Mouse (Mus musculus): ENCODE results near the gene Gm28038. TPM values are rescaled to one million over a fixed set of nuclear protein-coding genes. Genes with fewer than 3 reads are reported as not detected.

The Gm28038 gene
- polyA plus RNA-seq (2015; fragmentation: Illumina TruSeq; extraction: RNeasy Lipid Tissue Mini Kit (QIAGEN cat#74804); ENCODE audit: insufficient read depth, low read depth, low replicate concordance): not detected

DNA sequence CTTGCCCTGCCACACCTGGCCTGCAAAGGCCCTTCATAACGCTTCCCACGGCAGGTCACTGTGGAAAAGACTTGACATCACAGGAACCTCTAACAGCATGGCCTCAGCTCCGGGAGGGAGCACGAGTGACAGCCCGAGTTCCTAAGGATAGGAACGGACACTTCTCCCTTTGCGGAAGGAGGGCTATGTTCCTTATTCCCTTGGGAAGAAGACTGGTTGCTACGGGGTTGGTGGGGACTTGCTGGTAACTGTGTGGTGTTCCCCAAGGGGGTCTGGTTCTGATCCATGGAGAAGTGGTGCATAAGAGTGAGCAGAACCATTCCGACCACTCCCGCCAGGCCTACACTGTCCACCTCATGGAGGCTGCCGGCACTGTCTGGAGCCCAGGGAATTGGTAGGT, at the start of gene Gm28038:
Gene Gm28038, plus strand, starts transcription at position 301 of the 400 bp plus-strand sequence.

DNA sequence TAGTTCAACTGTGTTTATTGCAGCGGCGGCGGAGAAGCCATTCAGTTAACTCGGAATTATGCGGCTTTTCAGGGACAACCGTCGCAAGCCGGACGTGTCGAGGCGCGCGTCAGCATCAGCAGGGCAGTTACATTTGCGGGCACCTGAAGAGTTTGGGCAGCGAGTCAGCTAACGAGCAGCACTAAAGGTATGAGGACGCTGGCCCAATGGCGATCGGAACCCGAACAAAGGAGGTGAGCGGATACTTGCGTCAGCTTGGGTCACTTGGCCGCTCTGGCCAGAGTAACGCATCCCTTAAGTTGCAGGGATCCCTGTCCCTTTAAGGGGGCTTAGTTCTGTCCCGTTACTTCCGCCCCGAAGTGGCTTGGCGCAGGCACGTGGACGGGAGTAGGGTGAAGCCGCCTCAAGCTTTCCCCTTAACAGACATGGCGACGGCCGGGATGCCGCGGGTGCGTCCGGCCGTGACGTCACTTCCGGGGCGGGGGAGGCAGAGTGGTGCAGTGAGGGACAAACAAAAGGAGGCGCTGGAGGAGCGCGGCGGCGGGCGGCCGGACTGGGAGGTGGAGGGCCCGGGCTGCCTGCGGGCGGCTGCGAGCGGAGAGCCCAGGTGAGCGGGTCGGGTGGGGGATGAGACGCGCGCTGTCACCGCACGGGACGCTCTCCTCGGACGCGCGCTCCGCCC, 43.5 kb upstream of the Gm28038 start, which contains the start of gene Lrrc8a:
Gene Lrrc8a, plus strand, starts transcription at position 517 of the 682 bp plus-strand sequence.

DNA sequence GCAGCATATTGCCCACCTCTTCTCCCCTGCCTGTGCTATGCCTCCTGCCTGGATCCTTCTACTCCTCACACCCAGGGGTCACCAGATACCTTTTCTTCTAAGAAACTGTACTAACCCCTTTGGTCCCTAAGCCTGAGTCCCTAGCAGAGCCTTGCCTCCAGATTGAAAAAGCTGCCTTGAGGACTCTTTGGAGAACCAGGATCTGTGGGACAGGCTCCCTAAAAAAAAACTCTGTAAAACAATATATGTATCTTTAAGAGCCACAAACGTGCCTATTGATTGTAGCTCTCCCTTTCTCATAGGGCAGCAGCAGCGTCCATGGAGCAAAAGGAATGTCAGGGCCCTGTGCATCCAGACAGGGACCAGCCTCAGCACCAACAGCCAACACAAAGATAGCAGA, 40.6 kb upstream of the Gm28038 start, which contains the start of gene Gm28035:
Gene Gm28035, plus strand, starts transcription at position 301 of the 400 bp plus-strand sequence.

DNA sequence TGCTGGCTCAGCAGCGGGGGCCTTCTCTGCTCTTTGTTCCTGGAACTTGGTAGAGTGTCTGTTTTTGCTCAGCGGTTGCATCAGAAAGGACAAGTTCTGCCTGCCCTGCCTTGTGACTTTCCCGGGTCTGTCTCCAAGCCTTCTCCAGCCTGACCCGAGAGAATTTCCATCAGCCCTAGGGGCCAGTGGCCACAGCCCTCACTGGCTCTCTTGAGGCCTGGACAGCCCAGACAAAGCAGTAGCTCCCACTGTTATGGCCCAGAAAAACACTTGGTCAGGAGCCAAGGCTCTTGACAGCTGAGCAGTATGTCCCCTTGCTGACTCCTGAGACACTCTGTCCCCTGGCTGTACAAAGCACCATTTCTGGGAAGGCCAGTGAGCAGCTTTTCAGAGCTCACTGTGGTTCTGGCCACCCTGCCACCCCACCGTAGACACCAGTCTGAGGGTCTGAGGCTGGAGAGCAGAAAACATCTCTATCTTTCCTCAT, 15.0 kb upstream of the Gm28038 start, which contains the start of gene Phyhd1:
Gene Phyhd1, plus strand, starts transcription at position 437 of the 487 bp plus-strand sequence.

DNA sequence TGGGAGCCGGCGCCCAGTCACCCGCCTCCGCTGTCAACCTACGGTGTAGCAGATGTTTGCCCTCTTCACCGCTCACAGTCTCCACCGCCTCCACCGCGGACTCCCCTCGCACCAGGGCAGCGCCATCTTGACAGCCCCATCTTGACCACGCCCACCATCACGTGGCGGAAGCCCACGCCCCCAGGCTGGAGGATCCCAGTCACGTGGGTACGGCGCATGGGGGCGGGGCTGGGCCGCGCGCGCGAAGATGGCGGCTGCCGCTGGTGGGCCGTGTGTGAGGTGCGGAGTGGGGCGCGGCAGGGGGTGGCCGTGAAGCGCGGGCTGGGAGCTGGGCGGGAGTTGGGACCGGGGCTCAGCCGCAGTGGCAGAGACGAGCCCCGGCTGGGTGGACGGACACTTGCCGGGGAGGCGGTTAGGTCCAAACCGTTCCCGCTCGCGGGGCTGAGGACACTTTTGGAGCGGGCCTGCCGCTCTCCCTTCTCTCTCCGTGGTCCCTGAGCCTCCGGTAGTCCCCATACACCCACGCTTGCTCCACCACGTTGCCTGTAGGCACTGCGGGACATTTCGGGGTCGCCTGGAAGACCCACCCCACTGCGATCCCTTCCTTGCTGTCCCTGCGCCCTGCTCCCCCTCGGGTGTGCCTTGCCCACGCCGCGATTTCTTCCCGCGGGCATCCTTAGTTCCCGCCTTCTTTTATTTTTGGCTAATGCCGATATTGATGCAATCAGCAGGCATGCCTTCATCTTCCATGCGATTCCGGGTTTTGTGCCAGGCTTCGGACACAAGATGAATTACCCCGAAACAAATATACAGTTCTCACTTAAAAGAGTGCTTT, 5.6 kb downstream of the Gm28038 start, which contains the start of the genes Dolk and Nup188:
Gene Dolk, minus strand, starts transcription at position 143 of the 835 bp plus-strand sequence.
Gene Nup188, plus strand, starts transcription at position 206 of the 835 bp plus-strand sequence.

Other genes starting within 250 kb of the Gm28038 start
- gene Wdr34, start 232.2 kb upstream of the Gm28038 start, polyA plus RNA-seq (2015; fragmentation: Illumina TruSeq; extraction: RNeasy Lipid Tissue Mini Kit (QIAGEN cat#74804); ENCODE audit: insufficient read depth, low read depth, low replicate concordance): 7.2 TPM
- gene Set, start 223.7 kb upstream of the Gm28038 start, polyA plus RNA-seq (2015; fragmentation: Illumina TruSeq; extraction: RNeasy Lipid Tissue Mini Kit (QIAGEN cat#74804); ENCODE audit: insufficient read depth, low read depth, low replicate concordance): 25.1 TPM
- gene Pkn3, start 203.4 kb upstream of the Gm28038 start, polyA plus RNA-seq (2015; fragmentation: Illumina TruSeq; extraction: RNeasy Lipid Tissue Mini Kit (QIAGEN cat#74804); ENCODE audit: insufficient read depth, low read depth, low replicate concordance): 7.9 TPM
- gene Zdhhc12, start 187.4 kb upstream of the Gm28038 start, polyA plus RNA-seq (2015; fragmentation: Illumina TruSeq; extraction: RNeasy Lipid Tissue Mini Kit (QIAGEN cat#74804); ENCODE audit: insufficient read depth, low read depth, low replicate concordance): 7.0 TPM
- gene Zer1, start 156.5 kb upstream of the Gm28038 start, polyA plus RNA-seq (2015; fragmentation: Illumina TruSeq; extraction: RNeasy Lipid Tissue Mini Kit (QIAGEN cat#74804); ENCODE audit: insufficient read depth, low read depth, low replicate concordance): 8.3 TPM
- 8.6 TPM for gene Tbc1d13, start 147.3 kb upstream of the Gm28038 start, polyA plus RNA-seq (2015; fragmentation: Illumina TruSeq; extraction: RNeasy Lipid Tissue Mini Kit (QIAGEN cat#74804); ENCODE audit: insufficient read depth, low read depth, low replicate concordance)
- gene Endog, start 109.5 kb upstream of the Gm28038 start, polyA plus RNA-seq (2015; fragmentation: Illumina TruSeq; extraction: RNeasy Lipid Tissue Mini Kit (QIAGEN cat#74804); ENCODE audit: insufficient read depth, low read depth, low replicate concordance): 8.6 TPM
- 6.3 TPM for gene Spout1, start 102.6 kb upstream of the Gm28038 start, polyA plus RNA-seq (2015; fragmentation: Illumina TruSeq; extraction: RNeasy Lipid Tissue Mini Kit (QIAGEN cat#74804); ENCODE audit: insufficient read depth, low read depth, low replicate concordance)
- 12.2 TPM for gene Kyat1, start 75.2 kb upstream of the Gm28038 start, polyA plus RNA-seq (2015; fragmentation: Illumina TruSeq; extraction: RNeasy Lipid Tissue Mini Kit (QIAGEN cat#74804); ENCODE audit: insufficient read depth, low read depth, low replicate concordance)
- gene Lrrc8a, start 43.3 kb upstream of the Gm28038 start, polyA plus RNA-seq (2015; fragmentation: Illumina TruSeq; extraction: RNeasy Lipid Tissue Mini Kit (QIAGEN cat#74804); ENCODE audit: insufficient read depth, low read depth, low replicate concordance): 7.2 TPM
- gene Gm28035, start 40.5 kb upstream of the Gm28038 start, polyA plus RNA-seq (2015; fragmentation: Illumina TruSeq; extraction: RNeasy Lipid Tissue Mini Kit (QIAGEN cat#74804); ENCODE audit: insufficient read depth, low read depth, low replicate concordance): 0.46 TPM
- gene Phyhd1, start 14.8 kb upstream of the Gm28038 start, polyA plus RNA-seq (2015; fragmentation: Illumina TruSeq; extraction: RNeasy Lipid Tissue Mini Kit (QIAGEN cat#74804); ENCODE audit: insufficient read depth, low read depth, low replicate concordance): 10.5 TPM
- 2.7 TPM for gene Dolk, start 5.3 kb downstream of the Gm28038 start, polyA plus RNA-seq (2015; fragmentation: Illumina TruSeq; extraction: RNeasy Lipid Tissue Mini Kit (QIAGEN cat#74804); ENCODE audit: insufficient read depth, low read depth, low replicate concordance)
- gene Nup188, start 5.4 kb downstream of the Gm28038 start, polyA plus RNA-seq (2015; fragmentation: Illumina TruSeq; extraction: RNeasy Lipid Tissue Mini Kit (QIAGEN cat#74804); ENCODE audit: insufficient read depth, low read depth, low replicate concordance): 4.0 TPM
- 71.9 TPM for gene Sh3glb2, start 78.3 kb downstream of the Gm28038 start, polyA plus RNA-seq (2015; fragmentation: Illumina TruSeq; extraction: RNeasy Lipid Tissue Mini Kit (QIAGEN cat#74804); ENCODE audit: insufficient read depth, low read depth, low replicate concordance)
- 3.9 TPM for gene Miga2, start 83.2 kb downstream of the Gm28038 start, polyA plus RNA-seq (2015; fragmentation: Illumina TruSeq; extraction: RNeasy Lipid Tissue Mini Kit (QIAGEN cat#74804); ENCODE audit: insufficient read depth, low read depth, low replicate concordance)
- 4.6 TPM for gene Dolpp1, start 111.2 kb downstream of the Gm28038 start, polyA plus RNA-seq (2015; fragmentation: Illumina TruSeq; extraction: RNeasy Lipid Tissue Mini Kit (QIAGEN cat#74804); ENCODE audit: insufficient read depth, low read depth, low replicate concordance)
- 12.1 TPM for gene Crat, start 134.8 kb downstream of the Gm28038 start, polyA plus RNA-seq (2015; fragmentation: Illumina TruSeq; extraction: RNeasy Lipid Tissue Mini Kit (QIAGEN cat#74804); ENCODE audit: insufficient read depth, low read depth, low replicate concordance)
- gene Ptpa, start 135.0 kb downstream of the Gm28038 start, polyA plus RNA-seq (2015; fragmentation: Illumina TruSeq; extraction: RNeasy Lipid Tissue Mini Kit (QIAGEN cat#74804); ENCODE audit: insufficient read depth, low read depth, low replicate concordance): 27.1 TPM
- gene Ier5l, start 193.2 kb downstream of the Gm28038 start, polyA plus RNA-seq (2015; fragmentation: Illumina TruSeq; extraction: RNeasy Lipid Tissue Mini Kit (QIAGEN cat#74804); ENCODE audit: insufficient read depth, low read depth, low replicate concordance): 1.6 TPM

All from pancreas, adult 10 weeks (tissue).